Mouse (Mus musculus): Measurements from ENCODE around the gene Hist1h1e. TPM values are rescaled to one million over a fixed set of nuclear protein-coding genes. Genes with fewer than 3 reads are reported as not detected.
"Not testable (repeated sequence)": the region's sequence is repeated elsewhere in the genome, so short reads cannot be mapped to it uniquely, and the experiment has no call there.

The Hist1h1e gene
- total RNA-seq, 4 experiments from 2014 or later = 61.3 to 77.8 (median 63.8) TPM

DNA sequence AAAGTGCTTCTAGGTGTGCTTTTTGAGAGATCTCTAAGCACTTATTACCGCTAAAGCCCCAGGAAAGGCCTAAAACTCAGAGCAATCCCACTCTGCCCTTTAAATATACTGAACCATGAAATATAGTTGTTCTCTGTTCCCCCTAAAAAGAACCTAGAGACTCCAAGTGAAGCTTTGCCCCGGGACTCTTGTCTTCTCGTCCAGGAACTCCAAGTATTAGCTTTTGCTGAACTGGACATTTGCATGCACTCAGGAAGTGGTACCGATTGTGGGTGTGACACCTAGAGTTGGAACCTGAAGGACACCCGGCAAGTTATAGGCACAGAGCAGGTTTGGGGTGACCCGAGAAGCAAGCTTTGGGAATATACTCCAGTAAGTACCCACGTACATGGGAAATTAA lies 31.2 kb downstream of the Hist1h1e start:
- DNase-seq = no peak

DNA sequence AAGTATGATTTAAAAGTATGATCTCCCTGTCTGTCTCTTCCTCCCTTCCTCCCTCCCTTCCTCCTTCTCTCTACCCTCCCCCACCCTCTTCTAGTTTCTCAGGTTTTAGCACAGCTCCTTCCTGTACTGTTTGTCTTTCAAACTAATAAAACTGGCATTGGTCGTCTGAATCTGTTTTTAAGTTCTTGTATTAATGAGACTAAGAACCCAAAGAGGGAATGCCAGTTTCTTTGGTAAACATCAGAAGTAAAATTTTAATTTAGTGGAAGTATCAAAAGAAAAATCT lies 35.5 kb downstream of the Hist1h1e start:
- no peak for DNase-seq

DNA sequence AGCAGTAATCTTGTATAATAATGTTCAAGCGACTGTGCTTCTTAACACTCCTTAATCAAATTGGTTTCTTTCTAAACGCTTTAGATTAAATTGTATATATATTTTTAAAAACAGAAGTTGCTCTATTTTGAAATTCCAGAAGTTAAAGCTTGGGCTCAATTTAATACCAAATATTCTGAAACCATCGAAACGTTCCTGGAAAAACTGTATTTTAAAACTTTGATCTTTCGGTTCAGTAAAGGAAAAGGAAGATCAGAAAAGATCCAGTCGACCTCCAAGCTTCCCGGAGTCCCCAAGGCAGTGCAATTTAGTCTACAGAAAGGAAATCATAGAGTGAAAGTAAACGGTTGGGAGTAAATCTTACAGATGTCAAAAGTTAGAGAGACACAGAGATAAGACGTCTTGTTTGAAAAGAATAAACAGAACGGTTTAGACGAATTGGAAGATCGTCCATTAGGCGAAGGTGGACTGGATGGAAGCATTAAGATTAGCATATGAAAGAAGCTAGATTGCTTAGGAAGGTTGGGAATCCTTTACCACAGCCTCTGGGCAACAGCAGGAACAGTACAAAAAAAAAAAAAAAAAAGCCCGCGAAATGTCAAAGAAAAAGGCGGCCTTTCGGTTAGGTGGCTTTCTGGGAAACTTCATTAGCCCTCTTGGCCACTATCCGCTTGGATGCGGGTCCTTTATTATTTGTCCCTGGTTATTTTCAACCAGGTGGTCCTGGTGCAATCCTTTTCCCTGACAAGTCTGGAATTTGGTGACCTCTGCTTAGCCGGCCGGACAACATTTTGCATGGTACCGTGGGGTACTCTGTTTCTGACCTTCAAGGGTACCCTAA lies 36.0 kb downstream of the Hist1h1e start:
- DNase-seq = no peak

DNA sequence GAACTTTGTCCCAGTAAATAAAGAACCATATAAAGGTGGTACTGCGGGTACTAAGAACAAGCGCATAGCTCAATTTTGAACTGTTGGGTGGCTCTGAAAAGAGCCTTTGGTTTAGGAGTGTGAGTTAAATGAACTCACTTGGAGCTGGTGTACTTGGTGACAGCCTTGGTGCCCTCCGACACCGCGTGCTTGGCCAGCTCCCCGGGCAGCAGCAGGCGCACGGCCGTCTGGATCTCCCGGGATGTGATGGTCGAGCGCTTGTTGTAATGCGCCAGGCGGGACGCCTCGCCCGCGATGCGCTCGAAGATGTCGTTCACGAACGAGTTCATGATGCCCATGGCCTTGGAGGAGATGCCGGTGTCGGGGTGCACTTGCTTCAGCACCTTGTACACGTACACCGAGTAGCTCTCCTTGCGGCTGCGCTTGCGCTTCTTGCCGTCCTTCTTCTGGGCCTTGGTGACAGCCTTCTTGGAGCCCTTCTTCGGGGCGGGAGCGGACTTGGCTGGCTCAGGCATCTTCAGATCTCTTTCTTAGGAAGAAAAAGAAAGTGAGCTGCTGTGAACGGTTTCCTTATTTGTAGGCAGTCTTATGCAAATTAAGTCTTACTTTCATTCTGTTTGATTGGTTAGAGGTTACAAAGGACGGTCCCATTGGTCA lies 36.8 kb downstream of the Hist1h1e start:
- DNase-seq = peak; percentile 66

DNA sequence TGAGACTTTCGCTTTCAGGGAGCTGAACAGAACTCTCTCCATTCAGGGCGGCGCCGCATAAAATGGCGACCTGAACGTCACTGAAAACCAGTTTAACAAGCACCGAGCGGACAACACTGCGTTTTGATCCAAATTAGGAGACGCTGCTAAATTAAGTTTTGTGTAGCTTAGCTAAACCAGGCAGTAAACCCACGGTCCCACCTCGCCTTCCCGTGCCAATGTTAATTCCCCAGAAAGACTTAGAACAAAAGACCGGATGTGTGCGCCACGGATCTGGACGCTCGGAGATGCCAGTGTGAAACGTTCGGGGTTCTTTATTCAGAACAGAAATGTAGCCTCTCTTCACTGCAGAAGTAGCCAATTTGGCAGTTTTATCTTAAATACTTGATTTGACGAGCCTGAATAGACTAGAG lies 37.3 kb downstream of the Hist1h1e start:
- DNase-seq = peak; percentile 60

DNA sequence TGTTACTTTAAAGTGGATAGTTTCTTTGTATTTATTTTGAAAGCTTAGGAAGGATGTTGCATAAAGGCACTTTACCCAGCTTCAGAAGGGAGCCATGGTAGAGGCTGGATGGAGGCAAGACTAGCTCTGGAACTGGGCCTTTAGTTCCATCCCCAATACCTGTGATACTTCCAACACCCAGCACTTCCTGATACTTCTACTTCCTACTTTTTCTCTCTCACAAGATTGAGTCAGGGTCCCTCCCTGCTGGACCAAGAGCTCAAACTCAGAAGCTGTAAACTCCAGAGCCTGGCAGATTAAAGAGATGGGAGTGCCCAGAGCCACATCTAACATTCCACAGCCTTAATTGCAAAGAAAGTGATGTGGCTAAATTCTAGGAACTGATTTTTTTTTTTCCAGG lies 38.0 kb downstream of the Hist1h1e start:
- DNase-seq = no peak

DNA sequence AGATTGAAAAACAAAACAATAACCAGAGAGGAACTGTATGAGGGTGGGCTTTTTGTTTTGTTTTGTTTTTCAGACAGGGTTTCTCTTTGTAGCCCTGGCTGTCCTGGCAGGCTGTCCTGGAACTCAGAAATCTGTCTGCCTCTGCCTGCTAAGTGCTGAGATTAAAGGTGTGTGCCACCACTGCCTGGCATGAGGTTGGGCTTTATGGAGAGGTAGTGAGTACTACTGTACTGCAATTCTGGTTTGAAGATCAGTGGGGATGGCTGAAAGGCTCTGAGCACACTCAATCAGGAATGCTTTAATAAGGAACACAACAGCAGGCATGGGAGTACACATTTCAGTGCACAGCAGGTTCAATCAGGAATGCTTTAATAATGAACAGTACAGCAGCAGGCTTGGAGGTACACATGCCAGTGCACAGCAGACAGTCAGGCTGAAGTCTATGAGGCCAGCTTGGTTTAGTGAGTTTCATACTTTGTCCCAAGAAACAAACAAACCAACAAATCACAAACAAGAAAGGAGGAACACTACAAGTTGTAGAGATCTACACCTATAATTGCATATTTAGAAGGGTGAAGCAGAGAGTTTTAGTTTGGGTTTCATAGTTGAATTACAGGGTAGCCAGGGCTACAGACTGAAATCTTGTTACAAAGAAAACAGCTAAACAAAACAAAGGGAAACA lies 38.8 kb downstream of the Hist1h1e start:
- DNase-seq = no peak

DNA sequence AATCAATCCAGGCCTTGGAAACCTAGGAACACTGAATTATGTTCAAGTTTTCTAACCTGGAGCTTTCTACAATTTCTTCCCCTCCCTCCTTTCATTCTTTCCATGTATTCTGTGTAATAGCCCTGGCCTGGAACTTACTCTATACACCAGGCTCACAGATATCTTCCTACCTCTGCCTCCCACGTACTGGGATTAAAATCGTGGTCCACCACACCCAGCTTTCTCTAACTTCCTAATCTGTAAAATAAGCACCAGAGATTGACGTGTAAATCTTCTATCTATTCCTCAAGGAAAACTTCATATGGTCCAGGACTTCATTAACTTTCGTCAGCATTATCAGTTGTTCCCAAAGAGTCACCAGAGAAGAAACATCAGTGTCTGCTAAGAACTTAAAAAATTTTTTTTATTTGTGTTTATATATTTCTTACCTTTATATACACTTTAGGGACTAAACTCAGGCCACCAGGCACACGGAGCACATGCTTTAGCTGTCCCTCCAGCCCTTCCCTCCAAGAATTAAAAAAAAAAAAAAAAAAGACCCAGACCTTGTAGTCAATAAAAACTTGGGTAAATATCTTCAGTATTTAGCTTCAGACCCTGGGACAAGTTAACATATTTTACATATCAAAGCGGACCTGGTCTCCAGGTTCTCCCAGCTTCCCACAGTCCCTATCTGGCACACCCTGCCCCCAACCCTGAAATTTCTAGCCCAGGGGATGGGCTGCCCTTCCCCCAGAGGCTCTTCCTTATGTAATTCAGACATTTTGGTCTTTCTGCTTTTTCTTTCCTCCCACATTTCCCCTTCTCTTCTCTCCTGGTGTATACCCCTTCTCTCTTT lies 39.9 kb downstream of the Hist1h1e start:
- no peak for DNase-seq

DNA sequence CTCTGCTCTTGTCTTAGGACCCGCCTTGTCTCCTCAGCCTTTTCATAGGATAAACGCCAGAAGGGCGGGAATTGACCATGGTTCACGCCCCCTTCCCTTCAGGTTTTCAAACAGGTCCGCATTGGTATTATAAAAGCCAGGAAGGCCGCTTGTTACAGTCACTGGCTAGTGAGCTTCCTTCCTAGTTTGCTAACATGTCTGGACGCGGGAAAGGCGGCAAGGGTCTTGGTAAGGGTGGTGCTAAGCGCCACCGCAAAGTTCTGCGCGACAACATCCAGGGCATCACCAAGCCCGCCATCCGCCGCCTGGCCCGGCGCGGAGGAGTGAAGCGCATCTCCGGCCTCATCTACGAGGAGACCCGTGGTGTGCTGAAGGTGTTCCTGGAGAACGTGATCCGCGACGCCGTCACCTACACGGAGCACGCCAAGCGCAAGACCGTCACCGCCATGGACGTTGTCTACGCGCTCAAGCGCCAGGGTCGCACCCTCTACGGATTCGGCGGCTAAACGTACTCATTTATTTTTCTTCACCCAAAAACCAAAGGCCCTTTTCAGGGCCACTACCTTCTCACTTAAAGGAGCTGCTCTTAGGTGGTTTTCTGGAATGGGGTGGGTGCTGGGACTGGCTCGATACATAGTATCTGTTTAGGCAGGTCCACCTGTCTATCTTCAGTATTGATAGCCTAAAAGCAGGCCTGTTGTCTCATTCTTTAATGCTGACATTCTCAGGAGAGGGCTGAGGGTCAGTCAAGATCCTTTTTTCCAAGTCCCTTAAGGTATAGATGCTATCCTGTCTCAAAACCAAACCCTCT lies 40.7 kb downstream of the Hist1h1e start, which contains the start of gene Hist1h4d:
Hist1h4d (plus strand) TSS at position 191 of the 811 bp plus-strand sequence.
- DNase-seq = peak; percentile 97

DNA sequence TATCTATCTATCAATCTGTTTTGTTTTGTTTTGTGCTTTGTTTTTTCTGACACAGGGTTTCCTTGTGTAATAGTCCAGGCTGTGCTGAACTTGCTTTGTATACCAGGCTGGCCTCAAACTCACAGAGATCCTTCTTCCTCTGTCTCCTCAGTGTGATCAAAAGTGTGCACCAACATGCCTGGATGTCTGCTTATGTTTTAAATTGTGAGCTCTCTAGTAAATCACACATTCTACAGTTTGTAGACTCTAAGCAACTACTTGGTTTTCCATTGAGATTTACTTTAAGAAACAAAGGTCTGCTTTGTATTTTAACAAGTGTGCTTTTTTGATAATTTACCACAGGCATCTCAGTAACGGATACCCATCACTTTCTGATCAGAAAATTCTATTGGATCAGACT lies 44.5 kb downstream of the Hist1h1e start:
- DNase-seq = no peak

DNA sequence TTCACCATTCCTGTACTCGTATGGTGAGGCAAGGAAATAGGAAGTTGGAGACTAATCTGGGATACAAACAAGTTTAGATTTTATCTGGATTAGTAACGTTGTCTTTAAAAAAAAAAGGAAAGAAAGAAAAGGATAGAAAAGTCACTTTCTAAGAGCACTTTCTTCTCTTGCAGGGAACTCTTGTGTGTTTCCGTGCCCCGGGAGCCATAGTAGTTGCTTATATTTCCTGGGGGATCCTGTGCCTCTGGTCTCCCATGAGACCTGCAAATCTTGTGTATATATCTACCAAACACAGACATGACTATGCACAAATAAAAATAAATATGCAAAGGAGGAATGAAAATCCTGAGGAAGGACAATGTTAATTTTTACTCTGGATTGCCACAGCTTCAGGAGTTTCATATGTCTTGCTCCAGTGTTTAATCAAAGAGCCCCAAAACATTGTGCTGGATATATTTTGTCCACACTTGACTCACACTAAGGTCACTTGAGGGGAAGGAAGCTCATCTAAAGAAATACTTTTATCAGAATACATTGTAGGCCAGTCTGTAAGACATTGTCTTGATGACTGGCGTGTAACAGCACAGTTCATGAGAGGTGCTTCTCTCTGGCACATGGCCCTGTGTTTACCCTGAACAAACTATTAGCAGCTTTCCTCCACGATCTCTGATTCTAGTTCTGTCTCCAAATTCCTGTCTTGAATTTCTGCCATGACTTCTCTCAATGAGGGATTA lies 45.3 kb downstream of the Hist1h1e start:
- no peak for DNase-seq

DNA sequence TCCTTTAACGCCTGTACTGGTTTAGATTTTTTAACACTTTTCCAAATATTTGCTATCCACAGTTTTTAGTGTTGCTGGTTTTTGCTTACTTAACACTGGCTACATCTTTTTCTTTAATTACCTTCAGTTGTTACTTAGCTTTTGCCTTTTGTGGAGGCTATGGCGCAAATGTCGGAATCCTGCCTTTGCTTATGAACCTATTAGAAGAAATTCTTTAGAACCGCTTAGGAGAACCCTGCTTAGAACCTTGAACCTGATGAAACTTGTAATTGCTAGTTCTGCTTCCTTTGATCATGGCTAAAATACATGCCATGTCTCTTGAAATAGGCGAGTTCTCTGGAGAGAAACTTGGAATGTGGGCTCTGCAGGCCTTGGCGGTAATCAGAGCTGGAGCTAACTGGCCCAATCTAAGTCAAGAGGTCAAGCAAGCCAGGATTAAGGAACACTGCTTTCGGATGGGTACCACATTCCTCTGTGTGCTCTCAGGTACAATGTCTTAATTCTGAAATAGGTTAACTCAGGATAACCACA lies 45.9 kb downstream of the Hist1h1e start:
- DNase-seq = no peak

DNA sequence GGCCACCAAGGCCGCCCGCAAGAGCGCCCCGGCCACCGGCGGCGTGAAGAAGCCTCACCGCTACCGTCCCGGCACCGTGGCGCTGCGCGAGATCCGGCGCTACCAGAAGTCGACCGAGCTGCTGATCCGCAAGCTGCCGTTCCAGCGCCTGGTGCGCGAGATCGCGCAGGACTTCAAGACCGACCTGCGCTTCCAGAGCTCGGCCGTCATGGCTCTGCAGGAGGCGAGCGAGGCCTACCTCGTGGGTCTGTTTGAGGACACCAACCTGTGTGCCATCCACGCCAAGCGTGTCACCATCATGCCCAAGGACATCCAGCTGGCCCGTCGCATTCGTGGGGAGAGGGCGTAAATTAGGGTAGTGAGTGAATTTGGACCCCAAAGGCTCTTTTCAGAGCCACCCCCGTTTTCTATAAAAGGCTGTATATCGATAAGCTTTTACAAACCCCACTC lies 46.5 kb downstream of the Hist1h1e start:
- DNase-seq = not testable (repeated sequence)

DNA sequence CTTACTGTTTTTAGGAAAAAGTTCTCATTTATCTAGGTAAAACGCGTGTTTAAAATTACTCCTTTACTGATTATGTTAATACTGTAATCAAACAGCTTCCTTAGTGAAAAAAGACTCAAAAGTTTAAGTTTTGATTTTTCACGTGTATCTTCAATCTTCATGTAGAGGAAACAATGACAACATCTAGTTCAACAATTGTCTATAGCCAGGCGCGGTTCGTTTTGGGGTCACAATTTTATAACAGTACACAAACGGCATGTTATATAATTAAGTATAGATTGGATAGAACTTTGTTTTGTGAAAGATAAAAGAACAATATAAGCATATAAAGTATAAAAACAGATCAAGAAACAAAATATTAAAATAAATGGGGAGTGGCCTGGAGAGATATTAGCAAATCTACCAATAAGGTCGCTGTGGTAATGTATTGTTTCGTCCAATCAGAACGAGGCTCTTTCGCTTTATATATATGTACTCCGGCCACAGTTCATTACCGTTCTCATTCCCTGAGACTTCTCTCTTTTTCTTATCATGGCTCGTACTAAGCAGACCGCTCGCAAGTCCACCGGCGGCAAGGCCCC lies 47.0 kb downstream of the Hist1h1e start, which contains the start of gene Hist1h3d:
Hist1h3d (plus strand) TSS at position 493 of the 581 bp plus-strand sequence.
- DNase-seq = no peak

DNA sequence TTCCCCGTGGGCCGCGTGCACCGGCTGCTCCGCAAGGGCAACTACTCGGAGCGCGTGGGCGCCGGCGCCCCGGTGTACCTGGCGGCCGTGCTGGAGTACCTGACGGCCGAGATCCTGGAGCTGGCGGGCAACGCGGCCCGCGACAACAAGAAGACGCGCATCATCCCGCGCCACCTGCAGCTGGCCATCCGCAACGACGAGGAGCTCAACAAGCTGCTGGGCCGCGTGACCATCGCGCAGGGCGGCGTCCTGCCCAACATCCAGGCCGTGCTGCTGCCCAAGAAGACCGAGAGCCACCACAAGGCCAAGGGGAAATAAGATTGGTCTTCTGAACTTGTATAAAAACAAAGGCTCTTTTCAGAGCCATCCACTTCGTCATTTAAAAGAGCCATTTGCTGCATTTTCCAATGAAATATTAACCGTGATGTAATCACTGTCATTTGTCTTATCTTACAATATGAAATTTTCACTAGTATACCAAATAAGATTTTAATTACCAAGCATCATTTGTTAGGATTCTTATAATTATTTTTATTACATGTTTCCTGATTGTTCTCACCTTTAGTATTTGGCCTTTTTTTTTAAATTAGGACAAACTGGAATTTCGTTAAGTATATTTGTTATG lies 47.7 kb downstream of the Hist1h1e start:
- DNase-seq = not testable (repeated sequence)

DNA sequence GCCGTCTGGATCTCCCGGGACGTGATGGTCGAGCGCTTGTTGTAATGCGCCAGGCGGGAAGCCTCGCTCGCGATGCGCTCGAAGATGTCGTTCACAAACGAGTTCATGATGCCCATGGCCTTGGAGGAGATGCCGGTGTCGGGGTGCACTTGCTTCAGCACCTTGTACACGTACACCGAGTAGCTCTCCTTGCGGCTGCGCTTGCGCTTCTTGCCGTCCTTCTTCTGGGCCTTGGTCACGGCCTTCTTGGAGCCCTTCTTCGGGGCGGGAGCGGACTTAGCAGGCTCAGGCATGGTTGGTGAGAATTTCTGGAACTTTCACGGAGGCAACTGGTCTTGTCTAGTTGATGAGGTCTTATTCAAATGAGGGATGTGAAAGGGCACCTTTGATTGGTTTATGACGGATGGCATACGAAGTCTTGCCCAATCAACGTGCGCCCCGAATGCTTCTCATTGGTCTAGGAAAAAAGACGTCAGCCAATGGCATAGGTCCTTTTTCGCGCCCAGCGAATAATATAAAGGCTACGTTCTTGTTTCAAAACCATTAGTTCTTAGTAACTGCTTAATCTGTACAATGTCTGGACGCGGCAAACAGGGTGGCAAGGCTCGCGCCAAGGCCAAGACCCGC lies 48.3 kb downstream of the Hist1h1e start, which contains the start of the genes Hist1h2bf and Hist1h2ad:
Hist1h2bf (minus strand) TSS at position 299 of the 627 bp plus-strand sequence.
Hist1h2ad (plus strand) TSS at position 484 of the 627 bp plus-strand sequence.
- peak; percentile 89 for DNase-seq

DNA sequence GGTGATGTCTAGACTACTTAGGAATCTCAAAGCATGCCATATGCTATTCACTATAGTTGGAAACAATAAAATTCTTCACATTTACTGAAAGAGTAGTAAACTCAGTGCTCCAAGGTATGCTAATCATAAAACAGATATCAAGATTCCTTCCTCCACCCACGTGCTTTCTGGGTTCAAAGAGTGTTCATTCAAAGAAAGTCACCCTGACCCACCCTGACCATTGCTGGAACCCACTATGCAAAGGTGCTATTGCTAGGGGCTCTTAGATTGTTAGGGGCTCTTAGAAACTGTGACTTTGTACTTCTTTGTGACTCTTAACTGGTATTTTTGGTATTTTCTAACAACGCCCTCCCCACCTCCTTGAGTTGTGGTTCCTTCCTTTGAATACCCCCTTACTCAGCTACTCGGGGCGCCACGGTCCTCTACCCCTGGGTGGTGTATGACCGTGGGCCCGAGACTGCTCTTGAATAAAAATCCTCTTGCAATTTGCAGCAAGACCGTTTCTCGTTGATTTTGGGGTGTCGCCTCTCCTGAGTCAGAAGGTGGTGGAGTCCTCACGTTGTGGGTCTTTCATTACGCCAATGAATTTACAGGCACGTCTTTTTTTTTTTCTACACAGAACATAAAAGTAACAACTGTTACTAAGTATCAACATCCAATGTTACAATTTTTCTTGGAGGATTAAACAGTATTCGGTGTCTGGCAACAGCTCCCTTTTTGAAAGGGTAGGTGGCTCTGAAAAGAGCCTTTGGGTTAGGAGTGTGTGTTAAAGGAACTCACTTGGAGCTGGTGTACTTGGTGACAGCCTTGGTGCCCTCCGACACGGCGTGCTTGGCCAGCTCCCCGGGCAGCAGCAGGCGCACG lies 49.1 kb downstream of the Hist1h1e start:
- not testable (repeated sequence) for DNase-seq
